In the genomic region with DNA sequence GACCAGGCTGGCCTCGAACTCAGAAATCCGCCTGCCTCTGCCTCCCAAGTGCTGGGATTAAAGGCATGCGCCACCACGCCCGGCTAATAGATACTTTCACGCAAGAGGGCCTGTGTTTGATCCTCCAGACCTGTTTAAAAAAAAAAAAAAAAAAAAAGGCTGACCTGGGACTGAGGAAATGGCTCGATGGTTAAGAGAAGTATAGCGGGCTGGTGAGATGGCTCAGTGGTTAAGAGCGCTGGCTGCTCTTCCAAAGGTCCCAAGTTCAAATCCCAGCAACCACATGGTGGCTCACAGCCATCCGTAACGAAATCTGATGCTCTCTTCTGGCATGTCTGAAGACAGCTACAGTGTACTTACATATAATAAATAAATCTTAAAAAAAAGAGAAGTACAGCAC, we compare ENCODE assay signal across 4 mouse cellular contexts. TPM values are rescaled to one million over a fixed set of nuclear protein-coding genes. Genes with fewer than 3 reads are reported as not detected.
"Had no signal": no experiment of that assay in that cellular context is flagged by ENCODE, and none has a peak within 500 bp of the region (broad histone marks: within the 10 kb centered on the region; RNA-seq: fewer than 3 reads in every experiment).

No protein-coding gene starts in this region.

RNA-seq across cellular contexts. Expression of a gene that starts 4.5 kb away (rescaled TPM):
- total RNA-seq: granulocyte monocyte progenitor cell, adult 5-6 weeks; hematopoietic stem cell, adult 5-6 weeks had no signal
- polyA plus RNA-seq: inflammation-experienced regulatory T-cells, adult 6 months; liver, adult 2 months had no signal
